Mouse (Mus musculus) stomach, postnatal 0 days (tissue): ENCODE measurements at regions not wholly inside any gene's neighbourhood (a gene's known extent, or its start where the extent isn't known, plus 50 kb on each side); places are given as distances from the start of the nearest gene placed in this dataset.

ENCODE experiments used
- CTCF ChIP-seq: IDR thresholded peaks from 2 replicates; pipeline ENCODE4 v1.5.1; 2016; ENCODE audit warnings: antibody characterized with exemption, low read depth, mild to moderate bottlenecking, moderate library complexity
- EP300 ChIP-seq: optimal IDR thresholded peaks from 2 replicates; pipeline ENCODE3; 2016; ENCODE audit warnings: antibody characterized with exemption

- TF ChIP-seq CTCF (no peak), EP300 (no peak)
Measured at GRCm38 (mm10) chr9:52334767-52335166, 166.4 kb upstream of the Zc3h12c start.
